Mouse (Mus musculus) hindlimb bud, embryonic 11.5 days (tissue): Measurements from ENCODE around the gene Cdk17.
"Not testable (repeated sequence)": the region's sequence is repeated elsewhere in the genome, so short reads cannot be mapped to it uniquely, and the experiment has no call there.

Experiments
- DNase-seq: peaks from one replicate; pipeline ENCODE4 v3.0.0-alpha.2; 2012; ENCODE audit warnings: low read depth, low spot score; ENCODE audit errors: extremely low spot score

Cdk17 gene

DNA sequence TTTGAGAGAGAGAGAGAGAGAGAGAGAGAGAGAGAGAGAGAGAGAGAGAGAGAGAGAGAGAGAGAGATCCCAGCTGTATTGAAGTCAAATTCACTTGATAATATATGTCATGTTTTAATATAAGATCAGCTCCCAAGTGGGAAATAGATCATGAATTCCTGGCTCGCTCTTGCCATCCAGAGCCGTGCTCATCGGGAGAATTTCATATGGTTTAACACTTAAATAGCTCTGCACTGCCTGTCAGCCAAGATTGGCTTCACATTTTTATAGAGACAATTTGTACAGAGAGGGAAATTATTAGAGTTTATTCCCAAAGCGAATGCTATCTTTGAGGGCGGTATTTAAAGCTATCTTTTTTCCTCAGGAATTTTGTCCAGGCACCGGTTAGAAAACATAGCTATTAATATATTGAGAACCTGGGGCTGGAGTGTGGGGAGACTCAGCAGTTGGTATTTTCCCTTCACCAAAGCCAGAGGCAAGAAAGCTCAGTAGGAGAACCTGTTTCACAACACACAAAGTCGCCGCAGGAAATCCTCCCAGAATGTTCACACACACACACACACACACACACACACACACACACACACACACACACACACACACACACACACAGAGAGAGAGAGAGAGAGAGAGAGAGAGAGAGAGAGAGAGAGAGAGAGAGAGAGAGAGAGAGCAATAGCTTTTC lies 17.9 kb upstream of the Cdk17 start:
- DNase-seq, result no peak

DNA sequence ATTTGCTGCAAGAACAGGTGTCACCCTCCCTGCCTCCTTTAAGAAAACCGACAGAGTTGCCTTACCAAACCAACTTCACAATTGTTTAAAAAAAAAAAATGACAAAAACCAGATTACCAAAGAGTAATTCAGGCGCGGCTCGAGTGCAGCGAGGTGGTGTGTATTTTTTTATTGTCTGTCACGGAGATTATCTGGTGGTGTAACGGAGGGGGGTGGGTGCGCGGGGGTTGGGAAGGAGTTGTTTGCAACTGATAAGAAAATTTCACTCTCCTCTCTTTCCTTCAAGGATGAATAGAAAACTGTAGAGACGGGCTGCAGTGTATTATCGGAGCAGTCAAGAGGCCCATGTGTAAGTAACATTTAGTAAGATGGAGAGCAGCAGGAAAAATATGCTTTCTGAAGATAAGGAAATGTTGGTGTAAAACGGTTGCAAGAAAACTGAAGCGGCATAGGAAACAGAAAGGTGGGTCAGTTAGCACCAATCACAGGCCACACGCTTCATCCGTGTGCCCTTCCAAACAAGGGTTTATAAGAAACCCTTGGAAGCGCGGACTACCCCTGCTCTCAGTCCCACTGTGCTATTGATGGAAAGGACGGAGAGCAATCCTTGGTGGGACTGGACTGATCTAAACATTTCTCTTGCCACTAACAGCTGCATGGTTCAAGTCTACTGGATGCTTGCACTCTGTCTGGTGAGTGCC lies 17.2 kb upstream of the Cdk17 start:
- DNase-seq, result no peak

DNA sequence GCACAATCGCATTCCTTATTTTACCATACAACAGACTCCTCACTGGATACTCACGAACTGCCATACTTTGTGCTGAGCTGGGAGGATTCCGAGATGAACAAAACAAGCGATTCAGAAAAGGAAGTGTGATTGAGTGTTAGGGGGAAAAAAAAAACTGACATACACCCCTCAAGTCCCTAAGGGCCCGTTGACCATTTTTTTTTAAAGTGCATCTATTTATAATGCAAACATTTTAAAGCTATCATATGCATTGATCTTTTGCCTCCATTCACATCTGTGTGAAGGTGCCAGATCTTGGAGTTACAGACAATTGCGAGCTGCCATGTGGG lies 16.7 kb upstream of the Cdk17 start:
- DNase-seq, result no peak

DNA sequence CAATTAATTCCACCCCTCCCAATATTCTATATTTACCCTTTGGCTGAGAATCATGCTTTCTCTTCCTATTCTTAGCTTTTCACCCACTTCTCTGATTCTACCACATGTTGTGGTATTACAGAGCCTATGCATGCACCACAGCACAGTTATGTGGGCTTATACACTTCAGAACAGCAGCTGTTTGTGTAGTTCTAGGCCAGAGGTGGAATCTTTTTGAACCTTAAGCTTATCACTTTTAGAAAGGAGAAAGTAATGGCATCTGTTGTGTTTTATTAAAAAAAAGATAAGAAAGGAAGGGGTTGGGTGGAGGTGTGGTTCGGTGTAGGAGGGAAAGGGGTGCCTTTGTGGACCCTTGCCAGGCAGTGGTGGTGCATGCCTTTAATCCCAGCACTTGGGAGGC lies 16.1 kb upstream of the Cdk17 start:
- no peak for DNase-seq

DNA sequence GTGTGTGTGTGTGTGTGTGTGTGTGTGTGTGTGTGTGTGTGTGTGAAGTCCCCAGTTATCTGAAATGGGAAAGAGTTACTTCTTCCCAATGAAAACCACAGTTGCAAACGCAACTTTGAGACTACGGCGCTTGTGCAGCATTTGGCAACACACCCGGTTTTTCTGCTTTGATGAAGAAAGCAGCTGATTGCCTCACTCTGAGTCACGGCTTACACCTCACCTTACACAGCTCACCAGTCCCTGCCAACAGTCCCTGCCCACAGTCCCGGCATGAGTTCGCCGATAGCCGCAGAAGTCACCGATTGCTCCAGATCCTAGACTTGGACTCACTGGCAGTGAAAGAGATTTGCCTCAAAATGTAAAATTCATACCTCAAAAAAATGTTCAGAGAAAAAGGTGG lies 15.6 kb upstream of the Cdk17 start:
- no peak for DNase-seq

DNA sequence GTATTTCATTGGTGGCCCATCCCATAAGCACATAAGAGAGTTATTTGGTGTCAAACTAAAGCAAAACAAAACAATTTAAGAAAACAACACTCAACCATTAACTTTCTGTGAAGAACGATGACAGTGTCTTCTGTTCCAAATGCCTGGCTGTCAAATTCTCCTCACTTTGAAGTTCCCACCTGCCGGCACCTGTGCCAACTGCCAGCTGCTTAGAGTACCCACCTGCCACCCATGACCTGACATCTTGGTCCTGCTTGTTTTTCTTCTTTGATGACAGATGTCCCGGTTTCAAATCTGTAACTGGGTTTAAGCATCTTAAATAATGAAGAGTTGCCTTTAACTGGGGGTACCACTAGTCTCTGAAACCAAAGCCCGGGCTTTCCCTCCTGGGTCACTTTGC lies 14.1 kb upstream of the Cdk17 start:
- DNase-seq, result no peak

DNA sequence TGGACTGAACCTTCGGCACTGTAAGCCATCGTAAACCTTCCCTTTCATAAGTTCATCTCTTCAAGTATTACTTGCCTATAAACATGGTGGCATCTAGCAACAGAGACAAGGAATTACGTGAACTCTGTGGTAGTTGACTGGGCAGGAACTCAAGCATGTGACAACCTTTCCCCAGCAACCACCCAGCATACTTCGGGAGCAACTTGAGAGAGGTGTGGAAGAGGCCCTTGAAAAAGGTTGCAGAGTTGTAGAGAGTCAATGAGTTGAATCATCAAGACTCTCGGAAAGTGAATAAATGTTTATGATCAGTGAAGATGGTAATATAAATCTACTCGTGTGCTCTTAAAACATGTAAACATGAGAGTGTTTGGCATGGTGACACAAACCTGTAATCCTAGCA lies 13.0 kb upstream of the Cdk17 start:
- DNase-seq, result no peak

DNA sequence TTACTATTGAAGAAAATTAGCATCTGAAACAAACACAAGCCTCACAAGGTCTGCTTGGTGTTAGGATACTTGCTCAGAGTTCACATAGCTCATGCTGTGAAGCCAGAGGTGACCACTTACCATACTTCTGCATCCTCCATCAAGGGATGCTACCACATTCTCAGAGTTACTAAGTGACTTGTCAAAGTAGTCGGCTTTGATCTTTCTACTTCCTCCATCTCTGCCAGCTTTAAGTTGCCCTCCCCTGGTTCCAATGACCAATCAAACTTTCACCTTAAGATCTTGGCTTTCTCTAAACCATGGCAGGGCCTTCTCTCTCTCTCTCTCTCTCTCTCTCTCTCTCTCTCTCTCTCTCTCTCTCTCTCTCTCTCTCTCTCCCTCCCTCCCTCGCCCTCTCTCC lies 11.1 kb upstream of the Cdk17 start:
- no peak for DNase-seq

DNA sequence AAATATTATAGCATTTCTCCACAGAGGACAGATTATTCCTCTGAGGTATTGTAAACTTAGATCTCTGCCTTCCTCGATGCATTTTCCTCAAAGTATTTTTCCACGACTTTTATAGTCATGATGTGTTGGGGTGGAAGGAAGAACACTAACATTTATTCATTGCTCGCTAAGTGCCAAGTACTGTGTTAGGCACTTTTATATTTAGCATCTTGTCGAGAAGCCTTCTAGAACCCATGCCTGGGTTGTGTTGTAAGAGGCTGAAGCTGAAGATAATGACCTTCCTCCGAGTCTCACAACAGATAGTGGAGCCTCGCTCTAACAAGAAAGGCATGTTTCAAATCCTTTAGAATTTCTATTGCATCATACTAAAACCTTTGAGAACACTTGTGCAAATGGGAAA lies 8.9 kb upstream of the Cdk17 start:
- no peak for DNase-seq

DNA sequence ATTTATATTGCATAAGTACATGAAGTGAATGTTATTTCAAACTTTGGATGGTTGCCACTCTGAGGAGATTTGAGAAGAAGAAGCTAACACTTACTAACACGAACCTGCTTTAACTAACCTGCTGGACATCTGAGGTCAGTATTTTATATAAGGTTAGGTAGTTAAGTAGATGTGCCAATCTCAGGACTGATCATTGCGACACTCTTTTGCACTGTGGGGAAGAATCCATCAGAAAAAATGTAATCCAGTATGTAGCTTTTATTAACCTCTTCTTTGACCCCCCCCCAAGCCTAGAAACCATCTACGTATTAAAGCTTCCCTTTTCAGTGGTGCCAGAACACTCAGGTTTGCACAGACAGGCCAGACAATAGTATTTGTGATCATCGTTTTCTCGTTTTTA lies 8.0 kb upstream of the Cdk17 start:
- no peak for DNase-seq

DNA sequence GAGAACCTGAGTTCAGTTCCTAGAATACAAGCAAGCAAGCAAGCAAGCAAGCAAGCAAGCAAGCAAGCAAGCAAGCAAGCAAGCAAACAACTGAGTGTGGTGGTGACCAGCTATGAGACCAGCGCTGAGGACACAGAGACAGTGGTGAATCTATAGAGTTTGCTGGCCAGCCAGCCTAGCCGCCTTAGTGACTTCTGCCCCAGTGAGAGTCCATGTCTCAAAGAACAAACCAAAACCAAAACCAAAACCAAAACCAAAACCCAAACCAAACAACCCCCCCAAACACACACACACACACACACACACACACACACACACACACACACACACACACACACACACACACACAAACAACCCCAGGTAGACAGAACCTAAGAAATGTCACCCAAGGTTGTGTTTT lies 7.3 kb upstream of the Cdk17 start:
- not testable (repeated sequence) for DNase-seq

DNA sequence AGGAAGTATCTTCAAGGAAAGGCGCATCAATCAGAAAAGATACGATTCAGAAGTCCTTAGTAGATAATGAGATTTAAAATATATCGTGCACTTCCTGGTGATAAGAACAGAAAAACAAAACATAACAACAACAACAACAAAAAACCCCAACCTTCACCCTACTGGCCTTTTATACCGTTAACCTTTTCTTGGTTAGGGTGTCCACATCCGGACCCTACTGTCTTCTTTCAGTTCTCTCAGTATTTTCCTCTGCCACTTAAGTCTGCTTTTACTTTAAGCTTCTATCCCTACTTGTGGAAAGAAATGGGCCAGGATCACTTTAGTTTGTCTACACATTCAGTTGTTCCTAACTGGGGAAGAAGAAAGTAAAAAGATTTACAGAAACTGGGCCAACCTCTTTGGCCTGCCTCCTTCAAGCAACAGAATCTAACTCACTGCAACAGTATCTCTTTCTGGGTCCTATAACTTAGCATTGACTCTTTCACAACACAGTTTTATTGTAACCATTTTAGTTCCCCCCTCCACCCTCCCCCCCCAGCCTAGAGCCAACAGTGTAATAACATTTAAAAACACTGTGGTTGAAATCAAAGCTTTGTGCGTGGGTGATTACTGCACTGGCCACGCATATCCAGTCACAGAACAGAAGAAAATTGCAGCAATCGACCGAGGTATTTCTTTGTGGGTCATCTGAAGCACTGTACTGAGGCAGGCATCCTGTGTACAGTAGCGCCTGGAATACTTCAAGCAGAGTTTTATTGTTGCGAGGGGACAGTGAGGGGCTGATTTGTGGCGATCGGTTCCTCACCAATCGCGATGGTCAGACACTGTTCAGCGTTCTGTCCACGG lies 801 bp upstream of the Cdk17 start:
- no peak for DNase-seq

DNA sequence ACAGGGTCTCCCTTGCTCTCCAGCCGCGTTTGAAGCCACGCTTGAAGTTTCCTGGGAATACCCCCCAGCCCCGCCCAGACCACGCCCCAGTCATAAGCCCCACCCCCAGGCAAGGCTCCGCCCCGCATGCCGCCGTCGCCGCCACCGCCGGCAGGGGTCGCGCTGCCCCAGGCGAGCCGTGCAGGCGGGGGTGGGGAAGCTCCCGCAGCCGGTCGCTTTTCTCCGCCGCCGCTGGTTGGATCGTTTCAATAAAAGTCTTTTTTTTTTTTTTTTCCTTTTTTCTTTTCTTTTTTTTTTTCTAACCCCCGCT lies 223 bp upstream of the Cdk17 start:
- no peak for DNase-seq

DNA sequence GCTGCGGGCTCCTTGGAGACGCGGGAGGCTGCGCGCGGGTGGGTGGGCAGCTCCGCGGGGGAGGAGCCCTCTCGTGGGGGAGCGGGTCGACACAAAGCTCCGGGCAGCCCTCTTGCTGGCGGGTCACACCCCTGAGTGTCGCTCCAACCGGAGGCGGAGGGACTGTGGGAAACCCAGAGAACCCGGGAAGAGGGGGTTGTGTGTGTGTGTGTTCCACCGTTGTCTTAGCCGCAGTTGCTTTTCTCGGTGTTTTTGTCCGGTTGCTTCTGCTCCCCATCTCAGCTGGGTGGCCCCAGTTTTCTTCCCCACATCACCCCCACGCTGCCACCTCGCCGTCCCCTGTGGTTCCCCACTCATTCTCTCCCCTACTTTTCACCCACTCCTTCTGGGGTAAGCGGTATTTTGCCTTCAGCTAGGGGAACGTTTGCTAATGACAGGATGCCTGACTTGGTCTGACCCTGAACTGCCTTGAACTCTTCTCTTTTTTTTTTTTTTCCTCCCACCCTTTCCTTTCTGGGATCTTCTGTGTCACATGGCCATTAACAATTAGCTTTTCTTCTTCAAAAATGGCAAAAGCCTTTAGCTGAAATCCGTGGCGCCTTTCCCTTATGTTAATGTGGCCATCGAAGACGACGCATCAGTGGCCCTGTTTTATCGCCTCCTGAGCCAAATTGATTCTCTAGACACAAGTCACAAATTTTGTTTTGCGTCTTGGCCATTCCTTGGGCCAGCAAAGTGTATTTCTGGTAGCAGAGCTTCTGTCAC lies 1.0 kb downstream of the Cdk17 start:
- no peak for DNase-seq

DNA sequence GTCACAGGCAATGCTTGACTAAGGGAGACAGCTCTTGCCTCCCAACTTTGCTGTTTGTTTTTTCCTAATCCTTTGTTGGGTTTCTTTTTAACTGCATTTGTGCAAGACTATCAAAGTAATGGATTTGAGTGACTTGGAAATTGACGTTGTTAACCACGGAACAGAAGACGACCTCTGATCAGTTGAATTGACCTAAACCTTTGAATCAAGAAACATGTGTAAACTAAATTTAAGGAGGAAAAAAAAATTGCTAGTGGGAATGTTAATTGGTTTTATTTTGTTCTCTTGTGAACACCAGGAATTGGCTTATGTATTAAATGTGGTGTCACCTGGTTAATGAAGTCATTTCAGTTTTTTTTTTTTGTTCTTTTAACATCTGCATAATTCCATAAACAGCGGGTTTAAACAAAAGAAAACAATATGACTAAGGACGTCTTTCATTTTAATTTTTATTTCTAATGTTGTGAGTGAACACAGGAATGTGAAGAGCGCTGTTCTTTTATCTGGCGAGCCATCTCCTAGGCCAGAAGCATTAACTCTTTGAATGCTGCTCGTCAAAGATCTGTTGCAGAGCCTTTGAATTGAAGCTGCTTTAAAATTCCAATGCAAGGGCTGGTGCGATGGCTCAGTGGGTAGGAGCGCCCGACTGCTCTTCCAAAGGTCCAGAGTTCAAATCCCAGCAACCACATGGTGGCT lies 1.7 kb downstream of the Cdk17 start:
- DNase-seq, result no peak

DNA sequence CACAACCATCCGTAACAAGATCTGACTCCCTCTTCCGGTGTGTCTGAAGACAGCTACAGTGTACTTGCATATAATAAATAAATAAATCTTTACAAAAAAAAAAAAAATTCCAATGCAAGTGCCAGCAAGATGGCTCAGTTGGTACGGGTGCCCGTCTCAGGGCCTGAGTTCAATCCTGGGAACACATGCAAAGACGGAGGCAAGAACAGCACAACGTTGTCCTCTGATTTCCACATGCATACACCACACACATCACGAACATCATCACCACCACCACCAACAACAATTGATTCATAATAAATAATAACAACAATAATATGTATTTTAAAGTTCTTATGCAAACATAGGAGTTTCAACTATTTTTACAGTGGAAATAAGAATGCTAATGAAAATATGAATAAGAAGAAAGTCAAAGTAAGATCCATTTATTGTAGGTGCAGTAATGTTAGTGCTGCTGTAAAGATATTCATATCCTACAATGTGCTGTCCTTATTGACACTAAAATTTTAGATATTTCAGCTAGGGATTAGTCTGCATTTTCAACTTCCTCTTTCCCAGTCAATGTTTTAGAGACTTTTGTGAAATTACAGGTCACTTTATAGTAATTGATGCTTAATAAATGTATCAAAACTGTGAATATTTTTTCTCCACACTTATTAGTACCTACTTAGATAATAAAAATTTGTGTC lies 2.4 kb downstream of the Cdk17 start:
- DNase-seq, result no peak

DNA sequence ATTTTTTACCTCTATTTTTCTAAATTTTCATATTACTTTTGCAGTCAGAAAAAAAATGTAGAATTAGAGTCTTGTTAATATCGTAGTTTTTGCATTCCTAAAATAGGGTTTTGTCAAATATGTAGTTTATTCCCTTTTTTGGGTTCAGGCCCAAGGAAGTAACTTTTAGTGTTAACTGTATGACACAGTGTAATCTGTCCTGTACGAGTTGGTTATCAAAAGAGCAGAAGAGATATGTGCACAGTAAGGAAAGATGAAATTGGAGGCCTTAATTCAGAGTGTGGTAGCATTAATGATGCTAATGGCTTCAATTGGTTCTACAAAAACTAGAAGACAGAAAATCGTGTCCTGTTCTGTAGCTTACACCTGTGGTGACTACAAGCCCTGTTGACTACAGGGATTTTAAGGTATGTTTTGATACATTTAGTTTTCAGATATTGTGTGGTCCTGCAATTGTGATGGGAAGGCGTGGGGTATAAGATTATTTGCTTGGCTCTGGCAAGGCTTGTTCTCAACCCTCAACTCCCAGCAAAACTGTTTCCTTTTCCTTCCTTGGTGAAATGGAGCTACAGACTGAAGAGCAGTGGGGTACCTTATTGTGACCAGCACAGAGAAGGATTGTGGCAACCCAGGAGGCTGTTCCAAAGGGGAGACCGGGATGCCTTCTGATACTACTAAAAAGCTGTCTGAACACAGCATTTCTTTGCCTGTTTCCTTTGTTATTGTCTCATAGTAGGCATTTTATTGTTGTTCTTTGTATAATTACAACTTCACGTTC lies 3.2 kb downstream of the Cdk17 start:
- DNase-seq, result no peak

DNA sequence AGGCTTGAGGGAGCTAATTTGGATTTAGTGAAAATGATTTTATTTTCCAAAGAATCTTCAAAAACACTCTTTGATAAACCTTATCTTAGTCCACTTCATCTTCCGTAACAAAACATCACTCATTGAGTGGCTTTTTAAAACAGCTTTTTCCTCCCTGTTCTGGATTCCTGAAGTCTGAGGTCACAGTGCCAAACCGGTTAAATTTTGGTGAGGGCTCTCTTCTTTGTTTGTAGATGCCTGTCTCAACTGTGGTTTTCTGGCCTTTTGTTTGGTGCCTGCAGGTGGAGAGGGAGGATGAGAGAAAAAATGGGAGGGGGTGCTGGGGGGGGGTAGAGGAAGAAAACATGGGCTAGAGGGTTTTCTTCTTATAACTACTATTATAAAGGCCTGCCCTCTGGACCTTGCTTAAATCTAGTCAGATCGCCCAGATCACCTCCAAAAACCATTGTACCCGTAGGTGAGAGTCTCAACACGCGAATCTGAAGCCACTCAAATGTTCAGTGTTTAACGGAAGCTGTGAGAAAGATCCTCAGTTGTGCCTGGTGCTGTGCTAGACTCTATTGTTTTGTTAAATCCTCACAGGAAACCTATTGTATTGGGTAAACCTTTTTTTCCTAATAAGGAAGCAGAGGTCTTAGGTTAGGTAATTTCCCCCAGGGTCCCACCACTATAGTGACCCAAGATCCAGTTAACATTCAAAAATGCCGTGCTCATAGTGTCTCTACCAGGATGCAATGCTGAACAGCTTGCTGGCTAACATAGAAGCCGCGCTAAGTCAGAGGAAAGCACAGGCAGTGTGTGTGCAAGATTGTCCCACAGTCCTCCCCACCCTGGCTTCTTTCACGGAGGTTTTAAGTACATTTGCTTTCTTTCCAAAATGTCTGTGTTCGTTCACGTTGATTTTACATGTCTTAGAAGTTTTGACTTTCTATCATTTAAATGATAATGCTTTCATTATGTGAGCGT lies 5.0 kb downstream of the Cdk17 start:
- DNase-seq, result no peak

DNA sequence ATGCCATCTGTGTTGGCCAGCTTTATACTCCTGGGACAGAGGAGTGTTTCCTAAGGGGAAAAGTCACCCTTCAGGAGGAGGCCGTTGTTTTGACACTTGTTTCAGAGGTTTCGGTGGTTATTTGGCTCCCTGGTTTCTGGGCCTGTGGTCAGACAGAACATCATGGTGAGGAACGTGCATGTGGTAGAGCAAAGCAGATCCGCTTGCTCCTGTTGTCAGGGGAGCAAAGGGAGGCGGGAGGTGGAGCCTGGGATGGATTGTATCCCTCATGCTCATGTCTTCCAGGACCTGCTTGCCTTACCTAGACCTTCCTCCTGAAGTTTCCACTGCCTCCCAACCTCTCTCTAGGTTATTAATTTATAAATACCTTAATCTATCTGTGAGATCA lies 5.7 kb downstream of the Cdk17 start:
- DNase-seq, result no peak
